Mouse (Mus musculus) cerebellum, adult 2 months (tissue): ENCODE measurements around the gene Ndufa10.

ENCODE experiments used
- CTCF ChIP-seq: fragments of 200-500 bp; IDR thresholded peaks from 2 replicates; pipeline ENCODE4 v1.5.1; 2011; ENCODE audit warnings: low read depth, mild to moderate bottlenecking, control low read depth, low read length, moderate library complexity, borderline replicate concordance; ENCODE audit not compliant: insufficient read depth
- POLR2A ChIP-seq: fragments of 200-500 bp; IDR thresholded peaks from 2 replicates; pipeline ENCODE4 v1.6.1; 2011; ENCODE audit warnings: low read length, control low read depth, borderline replicate concordance; ENCODE audit not compliant: insufficient read depth

- TF ChIP-seq CTCF = no peak
- TF ChIP-seq POLR2A = no peak
These were observed 38.7 kb downstream of the Ndufa10 start for GRCm38 (mm10) chr1:92434986-92435385.
